Mouse (Mus musculus): ENCODE data around the gene Tbc1d16. TPM values are rescaled to one million over a fixed set of nuclear protein-coding genes. Genes with fewer than 3 reads are reported as not detected.
"Not testable (repeated sequence)": the region's sequence is repeated elsewhere in the genome, so short reads cannot be mapped to it uniquely, and the experiment has no call there.

Gene Tbc1d16
- polyA plus RNA-seq (2012; rRNA removed): 3.9 and 4.6 TPM in 2 replicates

- peaks cover 6% of the 10 kb centered on the region for H3K27me3 ChIP-seq (ENCODE audit: control insufficient read depth, insufficient read depth, low read length)
- H3K4me1 ChIP-seq (ENCODE audit: control insufficient read depth, insufficient read depth, insufficient read length): peaks cover 11% of the 10 kb centered on the region
- H3K36me3 ChIP-seq (ENCODE audit: control insufficient read depth, insufficient read depth, low read length): no peaks in the 10 kb centered on the region
- H3K4me3 ChIP-seq (ENCODE audit: extremely low read depth, insufficient read depth, insufficient read length): peak within 1 kb of the TSS; percentile 65
- 1% methylated on average over 63 of the region's 66 CpGs for WGBS
- peak in 1 of 2 experiments; percentile 49 for DNase-seq (ENCODE audit: low read depth in 1 of 2, low spot score in 2 of 2)
- no peak for TF ChIP-seq CTCF (IDR thresholded peaks at IDR 0.05; ENCODE audit: extremely low read depth, insufficient read depth, insufficient read length, insufficient replicate concordance)
- TF ChIP-seq POLR2A (IDR thresholded peaks at IDR 0.05; ENCODE audit: low read depth, low read length): no peak
- H3K27ac ChIP-seq (ENCODE audit: insufficient read depth, low read length): no peak within 1 kb of the TSS
Observed at GRCm38 (mm10) chr11:119228091-119228781, at the start of gene Tbc1d16, which contains the start of gene Ccdc40. Gene Tbc1d16 (minus strand): TSS chr11:119228499. Gene Ccdc40 (plus strand): TSS chr11:119228572.

- Histone ChIP-seq H3K27ac (ENCODE audit: insufficient read depth, low read length) (no peak overlapping the region), H3K4me3 (ENCODE audit: extremely low read depth, insufficient read depth, insufficient read length) (no peak overlapping the region), H3K36me3 (ENCODE audit: control insufficient read depth, insufficient read depth, low read length) (peaks cover 11% of the 10 kb centered on the region), H3K4me1 (ENCODE audit: control insufficient read depth, insufficient read depth, insufficient read length) (no peaks in the 10 kb centered on the region; the same call in 1 of the 2 replicates), H3K27me3 (ENCODE audit: control insufficient read depth, insufficient read depth, low read length) (no peaks in the 10 kb centered on the region)
- TF ChIP-seq CTCF (IDR thresholded peaks at IDR 0.05; ENCODE audit: extremely low read depth, insufficient read depth, insufficient read length, insufficient replicate concordance) (no peak), POLR2A (IDR thresholded peaks at IDR 0.05; ENCODE audit: low read depth, low read length) (no peak)
- 91% methylated on average over 8 of the region's 8 CpGs for WGBS
- DNase-seq (ENCODE audit: low read depth in 1 of 2, low spot score in 2 of 2): no peak
Observed at GRCm38 (mm10) chr11:119273186-119273930, 45.1 kb upstream of the Tbc1d16 start.

- not testable (repeated sequence) for H3K27me3 ChIP-seq (ENCODE audit: control insufficient read depth, insufficient read depth, low read length); H3K27ac ChIP-seq (ENCODE audit: insufficient read depth, low read length); H3K4me1 ChIP-seq (ENCODE audit: control insufficient read depth, insufficient read depth, insufficient read length); DNase-seq (ENCODE audit: low read depth in 1 of 2, low spot score in 2 of 2); H3K4me3 ChIP-seq (ENCODE audit: extremely low read depth, insufficient read depth, insufficient read length); H3K36me3 ChIP-seq (ENCODE audit: control insufficient read depth, insufficient read depth, low read length)
- WGBS: 69% methylated on average over 3 of the region's 3 CpGs
- TF ChIP-seq CTCF (IDR thresholded peaks at IDR 0.05; ENCODE audit: extremely low read depth, insufficient read depth, insufficient read length, insufficient replicate concordance): peak; percentile 4; the same call in 1 of the 2 replicates
Observed at GRCm38 (mm10) chr11:119272492-119272891, 44.2 kb upstream of the Tbc1d16 start.

GRCm38 (mm10) chr11:119268557-119269195 is 40.4 kb upstream of the Tbc1d16 start:
- no peak for TF ChIP-seq POLR2A (IDR thresholded peaks at IDR 0.05; ENCODE audit: low read depth, low read length)
- TF ChIP-seq CTCF (IDR thresholded peaks at IDR 0.05; ENCODE audit: extremely low read depth, insufficient read depth, insufficient read length, insufficient replicate concordance): no peak
- Histone ChIP-seq H3K27ac (ENCODE audit: insufficient read depth, low read length) (no peak overlapping the region), H3K27me3 (ENCODE audit: control insufficient read depth, insufficient read depth, low read length) (no peaks in the 10 kb centered on the region), H3K36me3 (ENCODE audit: control insufficient read depth, insufficient read depth, low read length) (no peaks in the 10 kb centered on the region), H3K4me3 (ENCODE audit: extremely low read depth, insufficient read depth, insufficient read length) (no peak overlapping the region; the same call in 1 of the 2 replicates), H3K4me1 (ENCODE audit: control insufficient read depth, insufficient read depth, insufficient read length) (no peaks in the 10 kb centered on the region; the same call in 1 of the 2 replicates)
- no peak for DNase-seq (ENCODE audit: low read depth in 1 of 2, low spot score in 2 of 2)
- 81% methylated on average over 16 of the region's 16 CpGs for WGBS

GRCm38 (mm10) chr11:119267768-119268556 is 39.7 kb upstream of the Tbc1d16 start, which contains the start of gene Gaa:
Gene Gaa (plus strand): TSS chr11:119267887.
- WGBS: 2% methylated on average over 52 of the region's 52 CpGs
- no peak for TF ChIP-seq POLR2A (IDR thresholded peaks at IDR 0.05; ENCODE audit: low read depth, low read length)
- peak; percentile 95 for TF ChIP-seq CTCF (IDR thresholded peaks at IDR 0.05; ENCODE audit: extremely low read depth, insufficient read depth, insufficient read length, insufficient replicate concordance)
- peak; percentile 90 to 94 for DNase-seq (ENCODE audit: low read depth in 1 of 2, low spot score in 2 of 2)
- Histone ChIP-seq H3K27ac (ENCODE audit: insufficient read depth, low read length) (peak within 1 kb of the TSS; percentile 11; the same call in 1 of the 2 replicates), H3K4me1 (ENCODE audit: control insufficient read depth, insufficient read depth, insufficient read length) (no peaks in the 10 kb centered on the region; the same call in 1 of the 2 replicates), H3K27me3 (ENCODE audit: control insufficient read depth, insufficient read depth, low read length) (no peaks in the 10 kb centered on the region), H3K4me3 (ENCODE audit: extremely low read depth, insufficient read depth, insufficient read length) (peak within 1 kb of the TSS; percentile 82), H3K36me3 (ENCODE audit: control insufficient read depth, insufficient read depth, low read length) (no peaks in the 10 kb centered on the region)

DNA sequence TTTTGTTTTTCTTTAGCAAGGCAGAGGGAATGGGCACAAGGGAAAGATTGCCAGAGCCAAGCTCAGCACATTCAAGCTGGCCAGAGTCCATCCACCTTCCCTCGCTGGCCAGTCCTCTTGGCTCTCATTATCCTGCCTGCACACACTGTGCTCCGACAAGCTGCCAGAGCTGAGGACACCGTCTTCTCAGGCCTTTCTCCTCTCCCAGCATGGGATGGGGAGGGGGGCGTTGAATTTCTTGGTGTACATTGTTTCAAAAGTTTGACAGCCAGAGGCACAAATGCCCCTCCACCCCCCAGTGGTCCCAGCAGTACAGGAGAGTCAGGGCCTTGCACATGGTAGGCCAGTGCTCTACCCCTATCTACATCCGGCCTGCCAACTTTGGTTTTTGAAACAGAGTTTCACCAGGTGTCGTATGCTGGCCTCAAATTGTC is 39.0 kb upstream of the Tbc1d16 start:
- Histone ChIP-seq H3K4me1 (ENCODE audit: control insufficient read depth, insufficient read depth, insufficient read length) (no peaks in the 10 kb centered on the region; the same call in 1 of the 2 replicates), H3K27ac (ENCODE audit: insufficient read depth, low read length) (no peak overlapping the region), H3K27me3 (ENCODE audit: control insufficient read depth, insufficient read depth, low read length) (no peaks in the 10 kb centered on the region), H3K36me3 (ENCODE audit: control insufficient read depth, insufficient read depth, low read length) (no peaks in the 10 kb centered on the region), H3K4me3 (ENCODE audit: extremely low read depth, insufficient read depth, insufficient read length) (no peak overlapping the region)
- DNase-seq (ENCODE audit: low read depth in 1 of 2, low spot score in 2 of 2): no peak
- TF ChIP-seq CTCF (IDR thresholded peaks at IDR 0.05; ENCODE audit: extremely low read depth, insufficient read depth, insufficient read length, insufficient replicate concordance) (no peak), POLR2A (IDR thresholded peaks at IDR 0.05; ENCODE audit: low read depth, low read length) (no peak)
- 56% methylated on average over 6 of the region's 6 CpGs for WGBS

Data from spleen, adult 2 months (tissue).